Mouse (Mus musculus): Measurements from ENCODE around the gene Auts2. TPM values are rescaled to one million over a fixed set of nuclear protein-coding genes. Genes with fewer than 3 reads are reported as not detected.
"Not testable (repeated sequence)": the region's sequence is repeated elsewhere in the genome, so short reads cannot be mapped to it uniquely, and the experiment has no call there.

The Auts2 gene
- 1.4 and 1.6 TPM in 2 replicates for polyA plus RNA-seq (2015; fragmentation: Nextera tagmentation; extraction: Ambion mirVana)

GRCm38 (mm10) chr5:132543118-132544071, at the start of gene Auts2:
Auts2 (minus strand) TSS chr5:132543344.
- under 1% methylated on average over 93 of the region's 105 CpGs for WGBS (ENCODE audit: insufficient replicate concordance)
- 0 out of 2 replicates have a peak within 1 kb of the TSS, but pooled peaks have one; percentile 33 for H3K27ac ChIP-seq (replicated peaks)
- H3K9me3 ChIP-seq (replicated peaks), result no peaks in the 10 kb centered on the region
- H3K36me3 ChIP-seq (replicated peaks), result no peaks in the 10 kb centered on the region
- H3K4me3 ChIP-seq (replicated peaks), result peak within 1 kb of the TSS; percentile 56
- 0 out of 2 replicates have a peak, but pooled peaks cover 10% of the 10 kb centered on the region for H3K4me1 ChIP-seq (replicated peaks)
- peak within 1 kb of the TSS; percentile 67 for H3K4me2 ChIP-seq
- peaks cover 66% of the 10 kb centered on the region for H3K27me3 ChIP-seq
- H3K9ac ChIP-seq, result peak within 1 kb of the TSS; percentile 18; the same call in 1 of the 2 replicates
- ATAC-seq (ENCODE audit: insufficient read depth), result peak; percentile 86

GRCm38 (mm10) chr5:132591721-132592695, 48.9 kb upstream of the Auts2 start:
- Histone ChIP-seq H3K4me3 (replicated peaks) (no peak overlapping the region), H3K27ac (replicated peaks) (no peak overlapping the region), H3K4me2 (no peak overlapping the region), H3K27me3 (no peaks in the 10 kb centered on the region), H3K9me3 (replicated peaks) (no peaks in the 10 kb centered on the region), H3K9ac (no peak overlapping the region), H3K4me1 (replicated peaks) (no peaks in the 10 kb centered on the region), H3K36me3 (replicated peaks) (no peaks in the 10 kb centered on the region)
- 68% methylated on average over 24 of the region's 24 CpGs for WGBS (ENCODE audit: insufficient replicate concordance)
- no peak for ATAC-seq (ENCODE audit: insufficient read depth)

- Histone ChIP-seq H3K9me3 (replicated peaks) (no peaks in the 10 kb centered on the region), H3K4me1 (replicated peaks) (no peaks in the 10 kb centered on the region), H3K27ac (replicated peaks) (no peak overlapping the region), H3K36me3 (replicated peaks) (no peaks in the 10 kb centered on the region), H3K4me2 (no peak overlapping the region), H3K4me3 (replicated peaks) (no peak overlapping the region), H3K9ac (no peak overlapping the region), H3K27me3 (no peaks in the 10 kb centered on the region)
- 26% methylated on average over 7 of the region's 7 CpGs for WGBS (ENCODE audit: insufficient replicate concordance)
- ATAC-seq (ENCODE audit: insufficient read depth), result no peak
Observed at GRCm38 (mm10) chr5:132579774-132580173, 36.6 kb upstream of the Auts2 start.

GRCm38 (mm10) chr5:132560771-132561170, 17.6 kb upstream of the Auts2 start:
- not testable (repeated sequence) for H3K9ac ChIP-seq

GRCm38 (mm10) chr5:132545761-132546160, 2.6 kb upstream of the Auts2 start:
- Histone ChIP-seq H3K9ac (no peak overlapping the region), H3K27me3 (peaks cover 52% of the 10 kb centered on the region), H3K4me3 (replicated peaks) (no peak overlapping the region), H3K4me1 (replicated peaks) (0 out of 2 replicates have a peak, but pooled peaks cover 10% of the 10 kb centered on the region), H3K27ac (replicated peaks) (no peak overlapping the region), H3K4me2 (no peak overlapping the region), H3K9me3 (replicated peaks) (no peaks in the 10 kb centered on the region), H3K36me3 (replicated peaks) (no peaks in the 10 kb centered on the region)
- 50% methylated on average over 1 of the region's 1 CpGs for WGBS (ENCODE audit: insufficient replicate concordance)
- ATAC-seq (ENCODE audit: insufficient read depth), result no peak

More at GRCm38 (mm10) chr5:132560771-132561170, 17.6 kb upstream of the Auts2 start:
- not testable (repeated sequence) for H3K27ac ChIP-seq (replicated peaks); H3K36me3 ChIP-seq (replicated peaks); H3K4me1 ChIP-seq (replicated peaks); ATAC-seq (ENCODE audit: insufficient read depth); H3K4me2 ChIP-seq; H3K4me3 ChIP-seq (replicated peaks); H3K9me3 ChIP-seq (replicated peaks); H3K27me3 ChIP-seq
- WGBS (ENCODE audit: insufficient replicate concordance), result 53% methylated on average over 6 of the region's 6 CpGs

GRCm38 (mm10) chr5:132544176-132544995, 1.2 kb upstream of the Auts2 start:
- H3K9ac ChIP-seq, result no peak overlapping the region
- H3K4me1 ChIP-seq (replicated peaks), result 0 out of 2 replicates have a peak, but pooled peaks cover 10% of the 10 kb centered on the region
- no peaks in the 10 kb centered on the region for H3K36me3 ChIP-seq (replicated peaks)
- 7% methylated on average over 26 of the region's 26 CpGs for WGBS (ENCODE audit: insufficient replicate concordance)
- H3K4me2 ChIP-seq, result peak overlapping the region; percentile 67
- no peak overlapping the region for H3K27ac ChIP-seq (replicated peaks)
- H3K9me3 ChIP-seq (replicated peaks), result no peaks in the 10 kb centered on the region
- H3K27me3 ChIP-seq, result peaks cover 66% of the 10 kb centered on the region
- no peak for ATAC-seq (ENCODE audit: insufficient read depth)
- peak overlapping the region; percentile 56 for H3K4me3 ChIP-seq (replicated peaks)

GRCm38 (mm10) chr5:132542381-132543020, 643 bp downstream of the Auts2 start:
- under 1% methylated on average over 28 of the region's 28 CpGs for WGBS (ENCODE audit: insufficient replicate concordance)
- Histone ChIP-seq H3K27ac (replicated peaks) (0 out of 2 replicates have a peak overlapping the region, but pooled peaks have one; percentile 33), H3K36me3 (replicated peaks) (no peaks in the 10 kb centered on the region), H3K9ac (peak overlapping the region; percentile 15; the same call in 1 of the 2 replicates), H3K4me1 (replicated peaks) (0 out of 2 replicates have a peak, but pooled peaks cover 10% of the 10 kb centered on the region), H3K4me3 (replicated peaks) (peak overlapping the region; percentile 56), H3K9me3 (replicated peaks) (no peaks in the 10 kb centered on the region), H3K4me2 (peak overlapping the region; percentile 67), H3K27me3 (peaks cover 66% of the 10 kb centered on the region)
- peak; percentile 5; the same call in 1 of the 2 replicates for ATAC-seq (ENCODE audit: insufficient read depth)

- no peak overlapping the region for H3K27ac ChIP-seq (replicated peaks)
Observed at GRCm38 (mm10) chr5:132541951-132542350, 1.2 kb downstream of the Auts2 start.

GRCm38 (mm10) chr5:132541371-132541931, 1.7 kb downstream of the Auts2 start:
- peak overlapping the region; percentile 67 for H3K4me2 ChIP-seq
- ATAC-seq (ENCODE audit: insufficient read depth), result no peak
- no peaks in the 10 kb centered on the region for H3K9me3 ChIP-seq (replicated peaks)
- H3K9ac ChIP-seq, result no peak overlapping the region
- peaks cover 63% of the 10 kb centered on the region for H3K27me3 ChIP-seq
- WGBS (ENCODE audit: insufficient replicate concordance), result under 1% methylated on average over 46 of the region's 46 CpGs
- no peaks in the 10 kb centered on the region for H3K36me3 ChIP-seq (replicated peaks)
- no peak overlapping the region for H3K27ac ChIP-seq (replicated peaks)
- peak overlapping the region; percentile 56 for H3K4me3 ChIP-seq (replicated peaks)
- H3K4me1 ChIP-seq (replicated peaks), result 0 out of 2 replicates have a peak, but pooled peaks cover 10% of the 10 kb centered on the region

More at GRCm38 (mm10) chr5:132541951-132542350, 1.2 kb downstream of the Auts2 start:
- Histone ChIP-seq H3K27me3 (peaks cover 66% of the 10 kb centered on the region), H3K4me3 (replicated peaks) (peak overlapping the region; percentile 56), H3K9me3 (replicated peaks) (no peaks in the 10 kb centered on the region), H3K36me3 (replicated peaks) (no peaks in the 10 kb centered on the region), H3K4me2 (peak overlapping the region; percentile 67), H3K9ac (0 out of 2 replicates have a peak overlapping the region, but pooled peaks have one; percentile 15), H3K4me1 (replicated peaks) (0 out of 2 replicates have a peak, but pooled peaks cover 10% of the 10 kb centered on the region)
- no peak for ATAC-seq (ENCODE audit: insufficient read depth)
- WGBS (ENCODE audit: insufficient replicate concordance), result 0% methylated on average over 21 of the region's 21 CpGs

Measured in liver, embryonic 15.5 days (tissue).